Mouse (Mus musculus) stomach, embryonic 16.5 days (tissue): ENCODE data around the gene Saa4. TPM values are rescaled to one million over a fixed set of nuclear protein-coding genes. Genes with fewer than 3 reads are reported as not detected.

Experiments
- ATAC-seq: fragments of 200-750 bp; cut with Nextera tagmentation; 2 replicates; pipeline ENCODE4 v1.8.0; 2017; ENCODE audit warnings: moderate number of reproducible peaks, moderate TSS enrichment; ENCODE audit not compliant: insufficient read depth, low FRiP score
- H3K27ac ChIP-seq: fragments of 300-500 bp; sonication (generic); 2 replicates; pipeline ENCODE4 v1.5.1; 2014; ENCODE audit warnings: low read length
- H3K27me3 ChIP-seq: fragments of 300-500 bp; sonication (generic); 2 replicates; pipeline ENCODE4 v1.6.1; 2014; ENCODE audit warnings: low read length, control low read depth, mixed read lengths; ENCODE audit not compliant: control insufficient read depth, insufficient read depth
- H3K36me3 ChIP-seq: fragments of 300-500 bp; sonication (generic); 2 replicates; pipeline ENCODE4 v1.6.1; 2014; ENCODE audit warnings: low read length; ENCODE audit not compliant: control insufficient read depth, insufficient read depth
- H3K4me1 ChIP-seq: fragments of 300-500 bp; sonication (generic); 2 replicates; pipeline ENCODE4 v1.6.1; 2014; ENCODE audit warnings: low read length, control low read depth, mixed read lengths; ENCODE audit not compliant: control insufficient read depth, insufficient read depth
- H3K4me2 ChIP-seq: fragments of 300-500 bp; sonication (generic); 2 replicates; pipeline ENCODE4 v1.6.1; 2014; ENCODE audit warnings: low read depth, low read length, mixed read lengths
- H3K4me3 ChIP-seq: fragments of 300-500 bp; sonication (generic); replicated peaks from 2 replicates; pipeline ENCODE4 v1.5.1; 2014; ENCODE audit warnings: mild to moderate bottlenecking, low read length
- H3K9ac ChIP-seq: fragments of 300-500 bp; sonication (generic); 2 replicates; pipeline ENCODE4 v1.6.1; 2014; ENCODE audit warnings: low read length
- H3K9me3 ChIP-seq: fragments of 300-500 bp; sonication (generic); replicated peaks from 2 replicates; pipeline ENCODE4 v1.6.1; 2016; ENCODE audit warnings: low read length, control low read depth; ENCODE audit not compliant: control insufficient read depth
- WGBS: fragments of 180-500 bp; shearing (Covaris S2); extraction: QIAGEN DNeasy Blood & Tissue Kit; methylation state at CpG from one replicate; pipeline ENCODE4 v1.1.7; 2014; 5-methylcytosine and 5-hydroxymethylcytosine counted together
- polyA plus RNA-seq: library from polyadenylated mRNA; unstranded; fragments of >200 nt; fragmentation: Nextera tagmentation; extraction: Ambion mirVana; gene quantifications from 2 replicates; pipeline ENCODE4 v1.2.1, GENCODE M21; 2015

Gene Saa4
- polyA plus RNA-seq, 1 experiment from 2014 or later, result 0.68 TPM

DNA sequence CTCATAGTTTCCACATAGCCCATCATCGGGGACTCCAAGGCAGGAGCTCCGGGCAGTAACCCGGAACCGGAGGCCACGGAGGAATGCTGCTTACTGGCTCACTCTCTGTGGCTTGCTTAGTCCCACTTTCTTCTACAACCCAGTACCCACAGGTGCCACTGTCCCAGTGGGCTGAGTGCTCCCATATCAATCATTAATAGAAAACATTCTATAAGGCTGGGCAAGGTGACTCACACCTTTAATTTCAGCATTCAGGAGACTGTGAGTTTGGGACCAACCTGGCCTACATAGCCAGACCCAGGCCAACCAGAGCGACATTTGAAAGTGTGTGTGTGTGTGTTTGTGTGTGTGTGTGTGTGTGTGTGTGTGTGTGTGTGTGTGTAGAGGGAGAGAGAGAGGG lies 9.0 kb downstream of the Saa4 start:
- Histone ChIP-seq H3K4me1 (no peaks in the 10 kb centered on the region), H3K4me3 (no peak overlapping the region), H3K9me3 (no peaks in the 10 kb centered on the region), H3K36me3 (no peaks in the 10 kb centered on the region), H3K4me2 (no peak overlapping the region), H3K27ac (no peak overlapping the region), H3K27me3 (no peaks in the 10 kb centered on the region), H3K9ac (no peak overlapping the region)
- WGBS, result 87% methylated on average over 6 of the region's 6 CpGs
- ATAC-seq, result no peak

DNA sequence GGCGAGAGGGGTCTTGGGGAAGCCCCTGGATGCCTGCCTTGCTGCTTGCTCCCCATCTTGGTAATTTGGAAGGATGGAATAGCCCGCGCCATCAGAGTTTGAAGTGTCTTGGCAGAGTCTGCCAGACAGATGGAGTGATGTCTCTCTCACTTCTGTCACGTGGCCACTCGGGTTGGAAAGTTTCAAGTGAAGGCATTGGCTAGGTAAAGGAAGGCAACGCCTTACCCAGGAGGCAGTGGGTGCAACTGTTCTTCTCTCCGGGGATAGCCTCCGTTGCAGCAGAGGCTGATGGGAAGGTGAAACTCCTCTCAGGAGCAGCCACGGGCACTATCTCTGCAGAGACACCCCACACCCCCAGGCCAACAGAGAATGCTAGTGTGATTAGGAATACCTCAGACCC lies 11.9 kb downstream of the Saa4 start:
- no peak overlapping the region for H3K4me3 ChIP-seq
- no peak overlapping the region for H3K4me2 ChIP-seq
- no peak for ATAC-seq
- no peaks in the 10 kb centered on the region for H3K27me3 ChIP-seq
- H3K36me3 ChIP-seq, result no peaks in the 10 kb centered on the region
- H3K4me1 ChIP-seq, result no peaks in the 10 kb centered on the region
- 71% methylated on average over 9 of the region's 9 CpGs for WGBS
- H3K9ac ChIP-seq, result no peak overlapping the region
- no peak overlapping the region for H3K27ac ChIP-seq
- H3K9me3 ChIP-seq, result no peaks in the 10 kb centered on the region

GRCm38 (mm10) chr7:46719526-46719925 lies 12.9 kb downstream of the Saa4 start:
- Histone ChIP-seq H3K9ac (no peak overlapping the region), H3K27me3 (no peaks in the 10 kb centered on the region), H3K4me3 (no peak overlapping the region), H3K4me2 (no peak overlapping the region), H3K27ac (no peak overlapping the region), H3K4me1 (no peaks in the 10 kb centered on the region), H3K36me3 (no peaks in the 10 kb centered on the region), H3K9me3 (no peaks in the 10 kb centered on the region)
- peak; percentile 47; the same call in 1 of the 2 replicates for ATAC-seq
- 51% methylated on average over 7 of the region's 7 CpGs for WGBS

GRCm38 (mm10) chr7:46718591-46719270 lies 13.7 kb downstream of the Saa4 start:
- ATAC-seq, result 0 out of 2 replicates have a peak, but pooled peaks have one; percentile 17
- no peak overlapping the region for H3K4me2 ChIP-seq
- no peak overlapping the region for H3K4me3 ChIP-seq
- H3K9me3 ChIP-seq, result no peaks in the 10 kb centered on the region
- no peaks in the 10 kb centered on the region for H3K4me1 ChIP-seq
- H3K9ac ChIP-seq, result no peak overlapping the region
- H3K27me3 ChIP-seq, result no peaks in the 10 kb centered on the region
- H3K27ac ChIP-seq, result no peak overlapping the region
- 80% methylated on average over 7 of the region's 7 CpGs for WGBS
- no peaks in the 10 kb centered on the region for H3K36me3 ChIP-seq

DNA sequence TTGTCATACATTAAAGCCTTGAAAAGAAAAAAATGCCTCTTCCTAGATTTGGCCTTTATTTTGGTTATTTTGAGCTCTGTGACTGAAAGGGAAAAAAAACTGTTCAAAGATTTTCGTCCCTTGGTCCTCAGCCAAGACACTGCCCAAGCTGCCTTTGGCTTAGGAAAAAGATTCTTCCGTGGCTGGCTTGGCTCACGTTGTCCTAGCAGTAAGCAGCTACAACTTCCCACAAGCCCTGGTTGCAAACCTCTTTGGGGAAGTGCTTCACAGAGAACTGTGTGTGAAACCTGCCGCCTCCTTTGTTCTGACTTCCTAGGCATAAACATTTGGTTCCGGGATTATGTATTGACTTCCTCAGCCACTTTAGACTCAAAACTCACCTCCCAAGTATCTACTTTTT lies 15.5 kb downstream of the Saa4 start:
- no peak overlapping the region for H3K4me3 ChIP-seq
- no peaks in the 10 kb centered on the region for H3K27me3 ChIP-seq
- H3K9ac ChIP-seq, result no peak overlapping the region
- H3K9me3 ChIP-seq, result no peaks in the 10 kb centered on the region
- WGBS, result 36% methylated on average over 5 of the region's 5 CpGs
- no peak for ATAC-seq
- no peaks in the 10 kb centered on the region for H3K4me1 ChIP-seq
- no peak overlapping the region for H3K27ac ChIP-seq
- no peaks in the 10 kb centered on the region for H3K36me3 ChIP-seq
- no peak overlapping the region for H3K4me2 ChIP-seq

GRCm38 (mm10) chr7:46715600-46715999 lies 16.8 kb downstream of the Saa4 start, which contains the start of gene Saa3:
Gene Saa3 (minus strand): TSS chr7:46715700.
- WGBS, result 83% methylated on average over 5 of the region's 5 CpGs
- Histone ChIP-seq H3K4me3 (no peak within 1 kb of the TSS), H3K4me2 (no peak within 1 kb of the TSS), H3K36me3 (no peaks in the 10 kb centered on the region), H3K27ac (no peak within 1 kb of the TSS), H3K9ac (no peak within 1 kb of the TSS), H3K9me3 (no peaks in the 10 kb centered on the region), H3K27me3 (no peaks in the 10 kb centered on the region), H3K4me1 (no peaks in the 10 kb centered on the region)
- ATAC-seq, result no peak

DNA sequence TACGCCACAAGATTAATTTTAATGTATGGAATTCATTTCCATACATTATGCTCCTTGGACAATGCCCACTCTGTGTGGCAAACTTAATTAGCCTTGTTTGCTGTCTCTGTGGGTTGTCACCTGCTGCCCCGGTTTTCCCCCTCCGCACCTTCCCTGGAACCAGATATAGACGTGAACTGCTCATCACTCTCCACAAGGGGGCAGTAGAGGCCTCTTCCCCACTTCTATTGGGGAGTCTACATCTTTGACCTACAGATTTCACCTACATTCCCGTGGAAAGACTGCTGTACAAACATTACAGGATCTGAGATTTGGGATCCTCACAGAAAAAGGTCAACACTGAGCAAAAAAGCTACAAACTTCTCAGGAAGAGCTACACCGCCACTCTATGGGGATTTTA lies 17.9 kb downstream of the Saa4 start:
- WGBS, result 32% methylated on average over 6 of the region's 6 CpGs

GRCm38 (mm10) chr7:46712250-46712649 lies 20.2 kb downstream of the Saa4 start:
- 63% methylated on average over 6 of the region's 6 CpGs for WGBS
- H3K4me1 ChIP-seq, result peaks cover 8% of the 10 kb centered on the region; the same call in 1 of the 2 replicates

More for the DNA sequence above, 17.9 kb downstream of the Saa4 start:
- Histone ChIP-seq H3K4me3 (no peak overlapping the region), H3K27ac (no peak overlapping the region), H3K36me3 (no peaks in the 10 kb centered on the region), H3K27me3 (no peaks in the 10 kb centered on the region), H3K4me2 (no peak overlapping the region), H3K4me1 (peaks cover 3% of the 10 kb centered on the region; the same call in 1 of the 2 replicates), H3K9me3 (no peaks in the 10 kb centered on the region), H3K9ac (no peak overlapping the region)
- no peak for ATAC-seq

DNA sequence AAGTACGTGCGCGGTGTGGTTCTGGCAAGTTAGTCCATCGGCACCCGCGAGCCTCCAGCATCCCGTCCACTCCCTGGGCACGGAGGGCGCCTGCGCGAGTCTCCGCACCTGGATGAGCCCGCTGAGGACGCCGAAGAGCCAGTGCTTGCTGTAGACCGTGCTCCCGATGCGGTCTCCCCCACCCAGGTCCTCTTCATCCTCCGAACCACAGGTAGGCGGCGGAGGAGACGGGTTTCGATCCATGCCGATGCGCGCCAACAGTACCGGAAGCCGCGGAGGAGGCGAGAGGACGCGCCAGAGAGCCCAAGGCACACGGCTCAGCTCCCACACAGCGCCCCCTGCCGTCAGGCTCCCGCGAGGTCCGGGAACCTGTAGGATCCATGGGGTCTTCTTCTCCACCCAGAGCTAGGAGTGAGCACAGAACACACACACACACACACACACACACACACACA lies 22.0 kb downstream of the Saa4 start, which contains the start of gene Saal1:
TSS of gene Saal1 (minus strand) at position 291 of the 455 bp plus-strand sequence.
- Histone ChIP-seq H3K27me3 (no peaks in the 10 kb centered on the region), H3K4me3 (peak within 1 kb of the TSS; percentile 96), H3K9me3 (no peaks in the 10 kb centered on the region), H3K4me2 (peak within 1 kb of the TSS; percentile 60), H3K27ac (peak within 1 kb of the TSS; percentile 82), H3K4me1 (peaks cover 8% of the 10 kb centered on the region; the same call in 1 of the 2 replicates), H3K9ac (peak within 1 kb of the TSS; percentile 95), H3K36me3 (no peaks in the 10 kb centered on the region)
- WGBS, result 1% methylated on average over 38 of the region's 38 CpGs
- ATAC-seq, result peak; percentile 97

More at GRCm38 (mm10) chr7:46712250-46712649, 20.2 kb downstream of the Saa4 start:
- H3K4me3 ChIP-seq, result no peak overlapping the region
- no peaks in the 10 kb centered on the region for H3K36me3 ChIP-seq
- H3K27ac ChIP-seq, result no peak overlapping the region
- no peaks in the 10 kb centered on the region for H3K27me3 ChIP-seq
- ATAC-seq, result no peak
- no peaks in the 10 kb centered on the region for H3K9me3 ChIP-seq
- H3K9ac ChIP-seq, result no peak overlapping the region
- H3K4me2 ChIP-seq, result no peak overlapping the region
